Mouse (Mus musculus) forebrain, postnatal 0 days (tissue): ENCODE data around the gene Pdcd2l. TPM values are rescaled to one million over a fixed set of nuclear protein-coding genes. Genes with fewer than 3 reads are reported as not detected.

Source experiments
- ATAC-seq: fragments of 200-750 bp; cut with Nextera tagmentation; 2 replicates; pipeline ENCODE4 v1.8.0; 2017; ENCODE audit warnings: mild to moderate bottlenecking, moderate library complexity
- DNase-seq: peaks from one replicate; pipeline ENCODE4 v3.0.0-alpha.2; 2015
- H3K27ac ChIP-seq: fragments of 300-500 bp; sonication (generic); 2 replicates; pipeline ENCODE4 v1.5.1; 2014; ENCODE audit warnings: low read depth, mild to moderate bottlenecking, antibody characterized with exemption, low read length, moderate library complexity, mixed read lengths
- H3K27me3 ChIP-seq: fragments of 300-500 bp; sonication (generic); 2 replicates; pipeline ENCODE4 v1.6.1; 2014; ENCODE audit warnings: mild to moderate bottlenecking, low read length, mixed read lengths; ENCODE audit not compliant: insufficient read depth
- H3K36me3 ChIP-seq: fragments of 300-500 bp; sonication (generic); 2 replicates; pipeline ENCODE4 v1.6.1; 2014; ENCODE audit warnings: mild to moderate bottlenecking, moderate library complexity; ENCODE audit not compliant: insufficient read depth
- H3K4me1 ChIP-seq: fragments of 300-500 bp; sonication (generic); 2 replicates; pipeline ENCODE4 v1.6.1; 2014; ENCODE audit warnings: antibody characterized with exemption; ENCODE audit not compliant: insufficient read depth
- H3K4me2 ChIP-seq: fragments of 300-500 bp; sonication (generic); 2 replicates; pipeline ENCODE4 v1.6.1; 2014; ENCODE audit warnings: low read depth, mild to moderate bottlenecking, moderate library complexity
- H3K4me3 ChIP-seq: fragments of 300-500 bp; sonication (generic); 2 replicates; pipeline ENCODE4 v1.5.1; 2014; ENCODE audit warnings: low read depth, low read length, mixed read lengths
- H3K9ac ChIP-seq: fragments of 300-500 bp; sonication (generic); 2 replicates; pipeline ENCODE4 v1.6.1; 2014; ENCODE audit warnings: mild to moderate bottlenecking
- H3K9me3 ChIP-seq: fragments of 300-500 bp; sonication (generic); 2 replicates; pipeline ENCODE4 v1.6.1; 2016; ENCODE audit warnings: low read length
- CTCF ChIP-seq: sonication (generic); IDR thresholded peaks from 2 replicates; pipeline ENCODE4 v1.5.1; 2016; ENCODE audit warnings: antibody characterized with exemption, control low read depth, low read depth
- WGBS: fragments of 180-500 bp; shearing (Covaris S2); extraction: QIAGEN DNeasy Blood & Tissue Kit; methylation state at CpG from one replicate; pipeline ENCODE4 v1.1.7; 2014; 5-methylcytosine and 5-hydroxymethylcytosine counted together
- polyA plus RNA-seq: library from polyadenylated mRNA; unstranded; fragments of >200 nt; fragmentation: Nextera tagmentation; extraction: Ambion mirVana; gene quantifications from 2 replicates; pipeline ENCODE4 v1.2.1, GENCODE M21; 2015
- total RNA-seq: library from RNA; depleted of rRNA; stranded (reverse); fragments of >200 nt; gene quantifications from 2 replicates; pipeline ENCODE4 v1.2.3, GENCODE M21; 2014; rRNA removed

Gene Pdcd2l
- total and polyA plus RNA-seq, 2 experiments from 2014 or later = 47.4 to 69.0 TPM

DNA sequence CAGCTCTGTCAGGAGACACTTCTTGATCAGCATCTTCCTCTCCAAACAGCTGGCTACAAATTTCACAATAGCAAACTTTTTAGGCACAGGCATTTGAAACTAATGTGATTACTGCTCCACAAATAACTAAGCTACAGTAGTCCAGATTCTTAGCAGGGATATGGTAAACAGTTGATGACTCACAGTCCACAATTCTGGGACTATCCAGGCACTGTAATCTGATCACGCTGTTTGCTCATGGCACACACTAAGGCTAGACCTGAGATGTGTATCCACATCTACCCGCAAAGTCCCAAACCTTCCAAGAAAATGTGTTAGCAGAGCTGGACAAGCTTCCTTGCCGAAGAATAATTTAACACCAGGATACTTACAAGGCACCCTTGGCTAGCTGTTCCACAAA, 38.5 kb downstream of the Pdcd2l start:
- Histone ChIP-seq H3K4me2 (no peak overlapping the region), H3K36me3 (peaks cover 90% of the 10 kb centered on the region), H3K27ac (no peak overlapping the region), H3K4me1 (no peaks in the 10 kb centered on the region), H3K9me3 (no peaks in the 10 kb centered on the region), H3K27me3 (no peaks in the 10 kb centered on the region), H3K4me3 (no peak overlapping the region), H3K9ac (no peak overlapping the region)
- TF ChIP-seq CTCF = no peak
- DNase-seq (no peak), ATAC-seq (no peak)
- 98% methylated on average over 3 of the region's 3 CpGs for WGBS

DNA sequence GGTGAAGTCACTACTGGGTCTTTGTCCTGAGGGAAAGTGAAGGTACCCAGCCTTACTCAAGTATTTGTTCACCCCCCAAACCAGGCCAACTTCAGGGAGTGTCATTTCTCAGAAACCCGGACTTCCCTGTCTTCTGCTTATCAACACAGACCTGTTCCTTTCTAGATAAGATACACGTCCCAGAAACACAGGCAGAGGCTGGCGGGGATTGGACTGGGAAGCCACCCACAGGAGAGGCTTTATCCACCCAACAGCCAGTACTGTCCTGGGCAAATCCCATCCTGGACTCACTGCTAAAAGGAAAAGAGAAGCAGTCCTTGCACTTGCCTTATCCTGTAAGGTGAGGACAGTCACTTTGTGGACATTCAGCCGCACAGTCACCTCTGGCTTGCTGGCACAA, 49.3 kb downstream of the Pdcd2l start:
- ATAC-seq (no peak), DNase-seq (no peak)
- H3K27ac ChIP-seq = no peak overlapping the region
- 93% methylated on average over 4 of the region's 4 CpGs for WGBS
- H3K4me3 ChIP-seq = no peak overlapping the region
- H3K4me2 ChIP-seq = no peak overlapping the region
- no peak for TF ChIP-seq CTCF
- no peaks in the 10 kb centered on the region for H3K4me1 ChIP-seq
- no peak overlapping the region for H3K9ac ChIP-seq
- no peaks in the 10 kb centered on the region for H3K9me3 ChIP-seq
- peaks cover 87% of the 10 kb centered on the region for H3K36me3 ChIP-seq
- H3K27me3 ChIP-seq = no peaks in the 10 kb centered on the region

DNA sequence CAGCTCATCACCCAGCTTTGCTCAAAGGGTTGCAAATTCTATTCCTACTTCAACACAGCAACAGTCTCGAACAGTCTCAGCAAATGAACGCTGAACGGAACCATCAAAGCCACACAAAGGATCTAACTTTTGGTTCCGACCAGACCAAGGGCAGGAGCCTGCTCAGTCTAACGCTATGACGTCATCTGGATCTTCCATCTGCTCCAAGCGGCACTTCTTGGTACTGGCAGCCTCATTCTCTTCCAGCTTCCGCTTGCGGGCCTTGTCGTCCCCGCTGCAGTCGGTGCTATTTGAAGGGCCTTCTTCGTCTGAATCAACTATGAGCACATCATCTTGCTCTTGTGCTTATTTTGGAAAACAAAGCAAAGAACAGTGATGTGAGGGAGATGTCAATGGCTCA, 55.3 kb downstream of the Pdcd2l start:
- H3K27me3 ChIP-seq = no peaks in the 10 kb centered on the region
- H3K4me2 ChIP-seq = no peak overlapping the region
- ATAC-seq (peak; percentile 20; the same call in 1 of the 2 replicates), DNase-seq (no peak)
- no peak overlapping the region for H3K4me3 ChIP-seq
- no peak overlapping the region for H3K27ac ChIP-seq
- no peak overlapping the region for H3K9ac ChIP-seq
- H3K36me3 ChIP-seq = peaks cover 58% of the 10 kb centered on the region
- no peaks in the 10 kb centered on the region for H3K4me1 ChIP-seq
- 89% methylated on average over 13 of the region's 13 CpGs for WGBS
- no peaks in the 10 kb centered on the region for H3K9me3 ChIP-seq
- TF ChIP-seq CTCF = no peak

DNA sequence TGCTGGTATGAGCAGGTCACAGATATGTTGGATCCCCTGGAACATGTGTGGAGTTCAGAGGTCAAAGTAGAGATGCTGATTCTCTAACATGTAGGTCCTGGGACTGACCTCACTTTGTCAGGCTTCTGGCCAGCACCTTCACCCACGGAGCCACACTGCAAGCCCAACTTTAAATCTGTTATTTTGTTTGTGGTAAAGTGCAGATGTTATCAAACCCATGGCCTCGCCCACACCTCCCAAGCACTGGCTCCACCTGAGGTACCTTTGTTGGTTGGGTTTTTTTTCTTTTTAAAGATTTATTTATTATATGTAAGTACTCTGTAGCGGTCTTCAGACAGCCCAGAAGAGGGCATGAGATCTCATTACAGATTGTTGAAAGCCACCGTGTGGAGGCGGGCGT, 57.0 kb downstream of the Pdcd2l start:
- no peaks in the 10 kb centered on the region for H3K9me3 ChIP-seq
- ATAC-seq (no peak), DNase-seq (no peak)
- no peak overlapping the region for H3K4me2 ChIP-seq
- H3K27me3 ChIP-seq = no peaks in the 10 kb centered on the region
- H3K27ac ChIP-seq = no peak overlapping the region
- WGBS = 94% methylated on average over 6 of the region's 6 CpGs
- H3K9ac ChIP-seq = no peak overlapping the region
- no peaks in the 10 kb centered on the region for H3K4me1 ChIP-seq
- no peak for TF ChIP-seq CTCF
- no peak overlapping the region for H3K4me3 ChIP-seq
- H3K36me3 ChIP-seq = peaks cover 43% of the 10 kb centered on the region

Other genes with a start within 250 kb of the Pdcd2l start
- not detected in 2 replicates for gene Scgb2b27, start 182.7 kb downstream of the Pdcd2l start, total RNA-seq
- not detected in 2 replicates for gene Scgb2b27, start 182.7 kb downstream of the Pdcd2l start, polyA plus RNA-seq
- not detected in 2 replicates for gene Scgb1b27, start 175.2 kb downstream of the Pdcd2l start, total RNA-seq
- gene Scgb1b27, start 175.2 kb downstream of the Pdcd2l start, polyA plus RNA-seq = not detected in 2 replicates
- gene Scgb1b30, start 101.2 kb downstream of the Pdcd2l start, total RNA-seq = not detected in 2 replicates
- gene Scgb1b30, start 101.2 kb downstream of the Pdcd2l start, polyA plus RNA-seq = not detected in 2 replicates
- 36.8 and 42.1 TPM in 2 replicates for gene Wtip, start 63.4 kb downstream of the Pdcd2l start, total RNA-seq
- gene Wtip, start 63.4 kb downstream of the Pdcd2l start, polyA plus RNA-seq = 2.6 and 3.4 TPM in 2 replicates
- gene Uba2, start 27.1 kb downstream of the Pdcd2l start, total RNA-seq = 179 and 196 TPM in 2 replicates
- 109 and 123 TPM in 2 replicates for gene Uba2, start 27.1 kb downstream of the Pdcd2l start, polyA plus RNA-seq
- 170 and 223 TPM in 2 replicates for gene Gpi1, start 33.7 kb upstream of the Pdcd2l start, total RNA-seq
- 180 and 259 TPM in 2 replicates for gene Gpi1, start 33.7 kb upstream of the Pdcd2l start, polyA plus RNA-seq
- not detected in 2 replicates for gene Gm6096, start 54.4 kb upstream of the Pdcd2l start, total RNA-seq
- gene Gm6096, start 54.4 kb upstream of the Pdcd2l start, polyA plus RNA-seq = not detected in 2 replicates
- 48.5 and 55.7 TPM in 2 replicates for gene 4931406P16Rik, start 116.9 kb upstream of the Pdcd2l start, total RNA-seq
- 18.4 and 21.3 TPM in 2 replicates for gene 4931406P16Rik, start 116.9 kb upstream of the Pdcd2l start, polyA plus RNA-seq
- 38.5 and 42.1 TPM in 2 replicates for gene Lsm14a, start 196.7 kb upstream of the Pdcd2l start, total RNA-seq
- gene Lsm14a, start 196.7 kb upstream of the Pdcd2l start, polyA plus RNA-seq = 32.9 and 45.8 TPM in 2 replicates